Mouse (Mus musculus) forebrain, embryonic 11.5 days (tissue): ENCODE results near the gene Traf4. TPM values are rescaled to one million over a fixed set of nuclear protein-coding genes. Genes with fewer than 3 reads are reported as not detected.

Experiments used
- ATAC-seq: fragments of 200-750 bp; cut with Nextera tagmentation; replicated peaks from 2 replicates; pipeline ENCODE4 v1.8.0; 2017; ENCODE audit warnings: moderate TSS enrichment; ENCODE audit not compliant: low FRiP score
- DNase-seq: peaks from one replicate; pipeline ENCODE4 v3.0.0-alpha.2; 2017; ENCODE audit warnings: low spot score
- H3K27ac ChIP-seq: fragments of 300-500 bp; sonication (generic); 2 replicates; pipeline ENCODE4 v1.5.1; 2014; ENCODE audit warnings: low read depth, low read length
- H3K27me3 ChIP-seq: fragments of 300-500 bp; sonication (generic); 2 replicates; pipeline ENCODE4 v1.6.1; 2014; ENCODE audit warnings: mild to moderate bottlenecking, low read length, mixed read lengths; ENCODE audit not compliant: control insufficient read depth, insufficient read depth
- H3K36me3 ChIP-seq: fragments of 300-500 bp; sonication (generic); 2 replicates; pipeline ENCODE4 v1.6.1; 2014; ENCODE audit warnings: mild to moderate bottlenecking, low read length, moderate library complexity, mixed read lengths; ENCODE audit not compliant: control insufficient read depth, insufficient read depth
- H3K4me1 ChIP-seq: fragments of 300-500 bp; sonication (generic); replicated peaks from 2 replicates; pipeline ENCODE4 v1.6.1; 2014; ENCODE audit warnings: low read length, mixed read lengths; ENCODE audit not compliant: control insufficient read depth, insufficient read depth
- H3K4me2 ChIP-seq: fragments of 300-500 bp; sonication (generic); 2 replicates; pipeline ENCODE4 v1.6.1; 2014; ENCODE audit warnings: low read depth, mild to moderate bottlenecking, low read length, moderate library complexity, mixed read lengths; ENCODE audit not compliant: severe bottlenecking
- H3K4me3 ChIP-seq: fragments of 300-500 bp; sonication (generic); 2 replicates; pipeline ENCODE4 v1.5.1; 2014; ENCODE audit warnings: low read depth, low read length
- H3K9ac ChIP-seq: fragments of 300-500 bp; sonication (generic); 2 replicates; pipeline ENCODE4 v1.6.1; 2014; ENCODE audit warnings: low read length
- H3K9me3 ChIP-seq: fragments of 300-500 bp; sonication (generic); 2 replicates; pipeline ENCODE4 v1.6.1; 2016; ENCODE audit warnings: low read length, mixed read lengths; ENCODE audit not compliant: control insufficient read depth
- WGBS: fragments of 180-500 bp; shearing (Covaris S2); extraction: QIAGEN DNeasy Blood & Tissue Kit; methylation state at CpG from one replicate; pipeline ENCODE4 v1.1.7; 2014; 5-methylcytosine and 5-hydroxymethylcytosine counted together
- polyA plus RNA-seq: library from polyadenylated mRNA; unstranded; fragments of >200 nt; fragmentation: Nextera tagmentation; extraction: Ambion mirVana; gene quantifications from 2 replicates; pipeline ENCODE4 v1.2.1, GENCODE M21; 2014

The Traf4 gene
- polyA plus RNA-seq, 1 experiment from 2014 or later = 77.7 TPM

- peaks cover 21% of the 10 kb centered on the region for H3K36me3 ChIP-seq
- H3K27me3 ChIP-seq = no peaks in the 10 kb centered on the region
- WGBS = 89% methylated on average over 3 of the region's 3 CpGs
- no peaks in the 10 kb centered on the region for H3K9me3 ChIP-seq
- ATAC-seq (no peak), DNase-seq (no peak)
- H3K4me2 ChIP-seq = no peak overlapping the region
- H3K4me3 ChIP-seq = no peak overlapping the region
- H3K27ac ChIP-seq = no peak overlapping the region
- H3K9ac ChIP-seq = no peak overlapping the region
- H3K4me1 ChIP-seq = peaks cover 15% of the 10 kb centered on the region
Measured at GRCm38 (mm10) chr11:78160675-78161074, 4.7 kb downstream of the Traf4 start.

- Histone ChIP-seq H3K4me3 (no peak overlapping the region), H3K4me2 (no peak overlapping the region), H3K36me3 (peaks cover 21% of the 10 kb centered on the region), H3K9me3 (no peaks in the 10 kb centered on the region), H3K27me3 (no peaks in the 10 kb centered on the region), H3K27ac (no peak overlapping the region), H3K4me1 (peaks cover 13% of the 10 kb centered on the region), H3K9ac (no peak overlapping the region)
- 94% methylated on average over 18 of the region's 18 CpGs for WGBS
- ATAC-seq (no peak), DNase-seq (no peak)
Measured at GRCm38 (mm10) chr11:78160171-78160570, 5.2 kb downstream of the Traf4 start.

- Histone ChIP-seq H3K27ac (no peak overlapping the region), H3K4me2 (no peak overlapping the region), H3K4me1 (peaks cover 13% of the 10 kb centered on the region), H3K9me3 (no peaks in the 10 kb centered on the region), H3K4me3 (no peak overlapping the region), H3K9ac (no peak overlapping the region), H3K36me3 (peaks cover 24% of the 10 kb centered on the region), H3K27me3 (no peaks in the 10 kb centered on the region)
- 76% methylated on average over 7 of the region's 7 CpGs for WGBS
- no peak for ATAC-seq
- DNase-seq = no peak
Measured at GRCm38 (mm10) chr11:78159557-78159956, 5.8 kb downstream of the Traf4 start.

- WGBS = 23% methylated on average over 2 of the region's 2 CpGs
- no peak overlapping the region for H3K27ac ChIP-seq
- ATAC-seq (0 out of 2 replicates have a peak, but pooled peaks have one; percentile 17), DNase-seq (peak; percentile 86)
- H3K4me2 ChIP-seq = no peak overlapping the region
- H3K4me3 ChIP-seq = no peak overlapping the region
- H3K9me3 ChIP-seq = no peaks in the 10 kb centered on the region
- no peak overlapping the region for H3K9ac ChIP-seq
- no peaks in the 10 kb centered on the region for H3K27me3 ChIP-seq
- H3K4me1 ChIP-seq = peaks cover 13% of the 10 kb centered on the region
- H3K36me3 ChIP-seq = peaks cover 26% of the 10 kb centered on the region
Measured at GRCm38 (mm10) chr11:78159096-78159495, 6.3 kb downstream of the Traf4 start.

- Histone ChIP-seq H3K36me3 (peaks cover 23% of the 10 kb centered on the region), H3K4me3 (no peak overlapping the region), H3K27me3 (no peaks in the 10 kb centered on the region), H3K9me3 (no peaks in the 10 kb centered on the region), H3K4me1 (0 out of 2 replicates have a peak, but pooled peaks cover 2% of the 10 kb centered on the region), H3K4me2 (no peak overlapping the region), H3K27ac (no peak overlapping the region), H3K9ac (no peak overlapping the region)
- DNase-seq (no peak), ATAC-seq (no peak)
- WGBS = 76% methylated on average over 6 of the region's 6 CpGs
Measured at GRCm38 (mm10) chr11:78156156-78156699, 9.2 kb downstream of the Traf4 start.

GRCm38 (mm10) chr11:78155674-78156073 is 9.7 kb downstream of the Traf4 start:
- ATAC-seq = no peak
- H3K27ac ChIP-seq = peak overlapping the region; percentile 7; the same call in 1 of the 2 replicates
- H3K36me3 ChIP-seq = peaks cover 23% of the 10 kb centered on the region
- H3K9me3 ChIP-seq = no peaks in the 10 kb centered on the region
- H3K4me1 ChIP-seq = 0 out of 2 replicates have a peak, but pooled peaks cover 2% of the 10 kb centered on the region
- no peak overlapping the region for H3K9ac ChIP-seq
- H3K27me3 ChIP-seq = no peaks in the 10 kb centered on the region
- H3K4me2 ChIP-seq = no peak overlapping the region
- WGBS = 70% methylated on average over 5 of the region's 5 CpGs
- H3K4me3 ChIP-seq = no peak overlapping the region
- DNase-seq = no peak

- H3K27me3 ChIP-seq = no peaks in the 10 kb centered on the region
- no peak for DNase-seq
- H3K4me3 ChIP-seq = no peak overlapping the region
- no peak overlapping the region for H3K9ac ChIP-seq
- ATAC-seq = 0 out of 2 replicates have a peak, but pooled peaks have one; percentile 27
- H3K27ac ChIP-seq = no peak overlapping the region
- 92% methylated on average over 13 of the region's 13 CpGs for WGBS
- peaks cover 15% of the 10 kb centered on the region for H3K36me3 ChIP-seq
- no peaks in the 10 kb centered on the region for H3K9me3 ChIP-seq
- no peak overlapping the region for H3K4me2 ChIP-seq
- H3K4me1 ChIP-seq = no peaks in the 10 kb centered on the region
Measured at GRCm38 (mm10) chr11:78153778-78154177, 11.6 kb downstream of the Traf4 start.

- Histone ChIP-seq H3K27me3 (no peaks in the 10 kb centered on the region), H3K4me3 (no peak overlapping the region), H3K4me2 (no peak overlapping the region), H3K9me3 (no peaks in the 10 kb centered on the region), H3K4me1 (no peaks in the 10 kb centered on the region), H3K9ac (no peak overlapping the region), H3K27ac (no peak overlapping the region), H3K36me3 (peaks cover 8% of the 10 kb centered on the region; the same call in 1 of the 2 replicates)
- WGBS = 84% methylated on average over 9 of the region's 9 CpGs
- DNase-seq = no peak
- no peak for ATAC-seq
Measured at GRCm38 (mm10) chr11:78152299-78153231, 12.8 kb downstream of the Traf4 start.
